Mouse (Mus musculus): Measurements from ENCODE around the gene Mpdu1.
"Not testable (repeated sequence)": the region's sequence is repeated elsewhere in the genome, so short reads cannot be mapped to it uniquely, and the experiment has no call there.

Gene Mpdu1

GRCm38 (mm10) chr11:69662213-69662966, at the start of gene Mpdu1:
Mpdu1 (minus strand) TSS chr11:69662642.
- DNase-seq, result peak; percentile 92

GRCm38 (mm10) chr11:69711082-69711481, 48.6 kb upstream of the Mpdu1 start:
- no peak for DNase-seq

- no peak for DNase-seq
These were observed 48.0 kb upstream of the Mpdu1 start for GRCm38 (mm10) chr11:69710470-69710869.

- DNase-seq, result no peak
These were observed 47.4 kb upstream of the Mpdu1 start for GRCm38 (mm10) chr11:69709554-69710446.

- DNase-seq, result no peak
These were observed 46.3 kb upstream of the Mpdu1 start for GRCm38 (mm10) chr11:69708614-69709265.

GRCm38 (mm10) chr11:69707873-69708381, 45.5 kb upstream of the Mpdu1 start:
- no peak for DNase-seq

- DNase-seq, result no peak
These were observed 45.0 kb upstream of the Mpdu1 start for GRCm38 (mm10) chr11:69707480-69707847.

GRCm38 (mm10) chr11:69706775-69707479, 44.5 kb upstream of the Mpdu1 start:
- no peak for DNase-seq

GRCm38 (mm10) chr11:69704613-69705010, 42.2 kb upstream of the Mpdu1 start:
- no peak for DNase-seq

GRCm38 (mm10) chr11:69703814-69704612, 41.6 kb upstream of the Mpdu1 start:
- no peak for DNase-seq

GRCm38 (mm10) chr11:69703381-69703780, 40.9 kb upstream of the Mpdu1 start:
- DNase-seq, result not testable (repeated sequence)

GRCm38 (mm10) chr11:69702886-69703285, 40.4 kb upstream of the Mpdu1 start:
- DNase-seq, result not testable (repeated sequence)

- no peak for DNase-seq
These were observed 37.2 kb upstream of the Mpdu1 start for GRCm38 (mm10) chr11:69699595-69699994.

GRCm38 (mm10) chr11:69698574-69698973, 36.1 kb upstream of the Mpdu1 start:
- DNase-seq, result no peak

- no peak for DNase-seq
These were observed 35.0 kb upstream of the Mpdu1 start for GRCm38 (mm10) chr11:69697396-69697795.

GRCm38 (mm10) chr11:69695361-69696181, 33.1 kb upstream of the Mpdu1 start, which contains the start of the genes Tnfsf12 and Tnfsfm13:
Tnfsf12 (minus strand) TSS chr11:69695849.
Tnfsfm13 (minus strand) TSS chr11:69696098.
- DNase-seq, result peak; percentile 52

- DNase-seq, result no peak
These were observed 32.6 kb upstream of the Mpdu1 start for GRCm38 (mm10) chr11:69695046-69695360.

- DNase-seq, result no peak
These were observed 31.1 kb upstream of the Mpdu1 start for GRCm38 (mm10) chr11:69693421-69693965.

- DNase-seq, result no peak
These were observed 30.4 kb upstream of the Mpdu1 start for GRCm38 (mm10) chr11:69692863-69693262.

GRCm38 (mm10) chr11:69692196-69692811, 29.9 kb upstream of the Mpdu1 start:
- DNase-seq, result no peak
